Mouse (Mus musculus) brain, adult 2 months (tissue): ENCODE results near the gene Exosc1.

Experiments
- DNase-seq: peaks from one replicate; pipeline ENCODE4 v3.0.0; 2011; ENCODE audit warnings: low read depth, low spot score

Exosc1 gene

DNA sequence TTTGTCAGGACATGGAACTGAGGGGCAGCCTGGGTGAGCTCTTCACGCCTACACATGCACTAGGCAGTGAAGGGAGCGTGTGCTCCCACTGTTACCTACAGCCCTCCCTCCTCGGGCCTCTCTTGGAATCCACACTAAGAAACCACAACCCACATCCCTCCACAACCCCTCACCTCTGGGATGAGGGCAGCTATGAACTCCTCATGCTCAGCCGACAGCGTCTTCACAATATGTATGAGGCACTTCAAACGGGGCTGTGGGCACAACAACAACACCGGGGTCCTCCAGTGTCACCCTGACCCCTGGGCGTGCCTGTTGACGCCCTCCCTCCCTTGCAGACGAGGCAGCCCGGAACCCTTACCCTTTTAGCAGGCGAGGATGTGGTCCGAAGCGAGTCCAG, 58.9 kb downstream of the Exosc1 start:
- DNase-seq: no peak
